Mouse (Mus musculus) heart, adult 2 months (tissue): ENCODE results near the gene Lrrn1. TPM values are rescaled to one million over a fixed set of nuclear protein-coding genes. Genes with fewer than 3 reads are reported as not detected.

ENCODE experiments used
- DNase-seq, 2 experiments: peaks; one replicate each; pipeline ENCODE4 v3.0.0; 2021
- H3K27ac ChIP-seq: fragments of 200-600 bp; 2 replicates; pipeline ENCODE4 v1.8.1; 2022
- H3K27me3 ChIP-seq: fragments of 200-500 bp; 2 replicates; pipeline ENCODE4 v1.6.1; 2012; ENCODE audit warnings: mild to moderate bottlenecking, low read length, inconsistent platforms, mixed read lengths; ENCODE audit not compliant: control insufficient read depth, insufficient read depth
- H3K36me3 ChIP-seq: fragments of 200-500 bp; 2 replicates; pipeline ENCODE4 v1.6.1; 2012; ENCODE audit warnings: low read length, inconsistent platforms; ENCODE audit not compliant: control insufficient read depth, insufficient read depth
- H3K4me1 ChIP-seq: fragments of 200-500 bp; 2 replicates; pipeline ENCODE4 v1.6.1; 2011; ENCODE audit warnings: low read length; ENCODE audit not compliant: control insufficient read depth, insufficient read depth
- H3K4me3 ChIP-seq: fragments of 200-600 bp; 2 replicates; pipeline ENCODE4 v1.8.1; 2022
- H3K79me2 ChIP-seq: fragments of 200-500 bp; replicated peaks from 2 replicates; pipeline ENCODE4 v1.6.1; 2012; ENCODE audit warnings: mild to moderate bottlenecking, inconsistent platforms, low read length, moderate library complexity, mixed read lengths; ENCODE audit not compliant: control insufficient read depth, insufficient read depth
- H3K9ac ChIP-seq: fragments of 200-500 bp; 2 replicates; pipeline ENCODE4 v1.6.1; 2012; ENCODE audit warnings: low read depth, mild to moderate bottlenecking, control low read depth, inconsistent platforms, low read length, mixed read lengths
- CTCF ChIP-seq: fragments of 200-600 bp; IDR thresholded peaks from 2 replicates; pipeline ENCODE4 v1.8.1; 2022; ENCODE audit warnings: antibody characterized with exemption, mild to moderate bottlenecking, moderate library complexity
- EP300 ChIP-seq: fragments of 200-500 bp; IDR thresholded peaks from 2 replicates; pipeline ENCODE4 v1.6.1; 2011; ENCODE audit warnings: low read depth, low read length, control low read depth; ENCODE audit not compliant: insufficient read depth
- POLR2A ChIP-seq: fragments of 200-500 bp; IDR thresholded peaks from 2 replicates; pipeline ENCODE4 v1.6.1; 2011; ENCODE audit warnings: mild to moderate bottlenecking, low read depth, low read length, control low read depth; ENCODE audit not compliant: insufficient read depth
- WGBS: fragments of 180-500 bp; shearing (Covaris S2); methylation state at CpG from one replicate; pipeline ENCODE4 v1.1.7; 2018; 5-methylcytosine and 5-hydroxymethylcytosine counted together
- intact Hi-C: fragments of 180-260 bp; cut with DNase I; formaldehyde crosslinking; loops from one replicate; pipeline ENCODE4 v1.15.1; 2025
- polyA plus RNA-seq: library from polyadenylated mRNA; depleted of rRNA; stranded (reverse); fragments of >200 nt; gene quantifications from 2 replicates; pipeline ENCODE4 v1.2.3, GENCODE M21; 2012
- total RNA-seq, 2 experiments: library from RNA; stranded (reverse); gene quantifications; 2 replicates each; pipeline ENCODE4 v1.2.3; 2021

Lrrn1 gene
- total and polyA plus RNA-seq, 3 experiments = 0.05 to 0.29 (median 0.11) TPM

DNA sequence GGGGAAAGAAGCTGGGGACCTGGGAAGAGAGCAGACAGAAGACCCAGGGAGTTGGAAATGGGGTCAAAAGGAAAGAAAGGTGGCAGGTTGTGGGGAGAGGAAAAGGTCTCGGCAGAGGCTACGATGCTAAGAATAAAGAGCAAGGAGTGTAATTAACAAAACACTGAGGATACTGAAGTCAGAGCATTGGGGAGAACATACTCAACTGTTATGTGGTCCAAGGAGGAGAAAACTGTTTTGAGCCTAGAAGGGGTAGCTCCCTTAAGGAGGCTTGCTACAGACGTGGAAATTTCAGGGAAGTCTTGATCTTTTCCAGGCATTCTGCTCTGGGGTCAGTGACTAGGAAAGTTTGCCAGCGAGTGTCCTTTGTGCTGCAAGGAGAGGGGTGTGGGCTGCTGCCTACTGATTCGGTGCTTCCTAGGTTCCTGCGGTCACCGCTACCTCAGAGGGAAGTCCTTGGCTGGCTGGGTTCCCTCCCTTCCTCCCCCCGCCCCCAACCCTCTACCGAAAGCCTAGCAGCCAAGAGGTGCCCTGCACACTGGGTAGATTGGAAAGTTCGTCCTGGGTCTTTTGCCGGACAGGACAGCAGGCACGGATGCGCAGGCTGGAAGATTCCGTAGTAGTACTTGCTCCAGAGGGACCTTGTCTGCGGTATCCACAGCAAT is 1.2 kb downstream of the Lrrn1 start:
- WGBS = 2% methylated on average over 15 of the region's 15 CpGs
- H3K27me3 ChIP-seq = peaks cover 6% of the 10 kb centered on the region
- intact Hi-C loops = no loop called here
- no peak for TF ChIP-seq CTCF
- no peak for TF ChIP-seq EP300
- no peak for TF ChIP-seq POLR2A
- DNase-seq = no peak
- H3K27ac ChIP-seq = no peak overlapping the region
- H3K4me3 ChIP-seq = no peak overlapping the region
- no peaks in the 10 kb centered on the region for H3K4me1 ChIP-seq
- no peak overlapping the region for H3K9ac ChIP-seq
- no peaks in the 10 kb centered on the region for H3K36me3 ChIP-seq
- no peaks in the 10 kb centered on the region for H3K79me2 ChIP-seq

DNA sequence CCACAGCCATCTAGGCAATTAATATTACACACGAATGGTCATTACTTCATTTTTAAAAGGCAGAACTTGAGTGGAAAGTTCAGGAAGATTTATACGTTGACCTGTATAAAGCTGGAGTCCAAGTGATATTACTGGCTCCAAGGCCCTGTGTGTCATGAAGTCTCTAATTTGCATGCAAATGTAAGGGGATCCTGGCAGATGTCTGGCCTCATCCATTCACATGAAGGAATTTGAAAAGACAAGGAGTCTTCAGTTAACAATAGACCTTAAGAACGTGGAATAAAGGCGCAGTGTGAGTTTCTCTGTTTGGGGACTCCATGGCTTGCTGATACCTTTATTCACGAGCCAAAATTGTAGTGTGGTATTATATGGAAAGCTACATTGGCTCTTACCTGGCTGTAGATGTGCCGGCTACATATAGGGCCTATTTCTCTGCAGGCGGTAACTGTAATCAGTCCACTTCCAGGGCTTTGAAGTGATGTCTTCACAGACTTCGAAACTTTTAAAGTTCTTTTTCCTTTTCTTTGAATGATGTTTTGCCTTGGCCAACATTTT is 2.0 kb downstream of the Lrrn1 start:
- Histone ChIP-seq H3K27ac (no peak overlapping the region), H3K79me2 (no peaks in the 10 kb centered on the region), H3K36me3 (no peaks in the 10 kb centered on the region), H3K4me1 (no peaks in the 10 kb centered on the region), H3K4me3 (no peak overlapping the region), H3K27me3 (peaks cover 6% of the 10 kb centered on the region), H3K9ac (no peak overlapping the region)
- TF ChIP-seq CTCF (no peak), EP300 (no peak), POLR2A (no peak)
- intact Hi-C loops = no loop called here
- WGBS = 63% methylated on average over 8 of the region's 8 CpGs
- DNase-seq = no peak

GRCm38 (mm10) chr6:107534533-107534932 is 5.0 kb downstream of the Lrrn1 start:
- Histone ChIP-seq H3K27ac (no peak overlapping the region), H3K9ac (no peak overlapping the region), H3K4me3 (no peak overlapping the region), H3K36me3 (no peaks in the 10 kb centered on the region), H3K79me2 (no peaks in the 10 kb centered on the region), H3K4me1 (no peaks in the 10 kb centered on the region), H3K27me3 (peaks cover 6% of the 10 kb centered on the region)
- intact Hi-C loops = no loop called here
- TF ChIP-seq POLR2A (no peak), CTCF (no peak), EP300 (no peak)
- 15% methylated on average over 1 of the region's 1 CpGs for WGBS
- no peak for DNase-seq

- 78% methylated on average over 4 of the region's 4 CpGs for WGBS
- DNase-seq = no peak
- Histone ChIP-seq H3K4me3 (no peak overlapping the region), H3K27me3 (no peaks in the 10 kb centered on the region), H3K79me2 (no peaks in the 10 kb centered on the region), H3K9ac (no peak overlapping the region), H3K36me3 (no peaks in the 10 kb centered on the region), H3K27ac (no peak overlapping the region), H3K4me1 (no peaks in the 10 kb centered on the region)
- no peak for TF ChIP-seq CTCF
- TF ChIP-seq EP300 = no peak
- TF ChIP-seq POLR2A = no peak
- intact Hi-C loops = no loop called here
Measured at GRCm38 (mm10) chr6:107536631-107537030, 7.1 kb downstream of the Lrrn1 start.

GRCm38 (mm10) chr6:107541222-107541621 is 11.7 kb downstream of the Lrrn1 start:
- H3K36me3 ChIP-seq = no peaks in the 10 kb centered on the region
- DNase-seq = no peak
- intact Hi-C loops = no loop called here
- no peaks in the 10 kb centered on the region for H3K4me1 ChIP-seq
- no peaks in the 10 kb centered on the region for H3K79me2 ChIP-seq
- no peak overlapping the region for H3K27ac ChIP-seq
- WGBS = 82% methylated on average over 11 of the region's 11 CpGs
- H3K4me3 ChIP-seq = no peak overlapping the region
- H3K27me3 ChIP-seq = no peaks in the 10 kb centered on the region
- TF ChIP-seq CTCF (no peak), POLR2A (no peak), EP300 (no peak)
- H3K9ac ChIP-seq = no peak overlapping the region

GRCm38 (mm10) chr6:107541918-107542317 is 12.3 kb downstream of the Lrrn1 start:
- H3K4me3 ChIP-seq = no peak overlapping the region
- H3K79me2 ChIP-seq = no peaks in the 10 kb centered on the region
- H3K9ac ChIP-seq = no peak overlapping the region
- intact Hi-C loops = no loop called here
- TF ChIP-seq CTCF (no peak), POLR2A (no peak)
- no peak for DNase-seq
- no peak overlapping the region for H3K27ac ChIP-seq
- H3K4me1 ChIP-seq = no peaks in the 10 kb centered on the region
- H3K36me3 ChIP-seq = no peaks in the 10 kb centered on the region
- WGBS = 69% methylated on average over 4 of the region's 4 CpGs
- H3K27me3 ChIP-seq = no peaks in the 10 kb centered on the region
